Mouse (Mus musculus): ENCODE data around the gene Cadm4. TPM values are rescaled to one million over a fixed set of nuclear protein-coding genes. Genes with fewer than 3 reads are reported as not detected.

Cadm4 gene
- not detected for polyA plus RNA-seq (2017; shearing (Covaris generic))

DNA sequence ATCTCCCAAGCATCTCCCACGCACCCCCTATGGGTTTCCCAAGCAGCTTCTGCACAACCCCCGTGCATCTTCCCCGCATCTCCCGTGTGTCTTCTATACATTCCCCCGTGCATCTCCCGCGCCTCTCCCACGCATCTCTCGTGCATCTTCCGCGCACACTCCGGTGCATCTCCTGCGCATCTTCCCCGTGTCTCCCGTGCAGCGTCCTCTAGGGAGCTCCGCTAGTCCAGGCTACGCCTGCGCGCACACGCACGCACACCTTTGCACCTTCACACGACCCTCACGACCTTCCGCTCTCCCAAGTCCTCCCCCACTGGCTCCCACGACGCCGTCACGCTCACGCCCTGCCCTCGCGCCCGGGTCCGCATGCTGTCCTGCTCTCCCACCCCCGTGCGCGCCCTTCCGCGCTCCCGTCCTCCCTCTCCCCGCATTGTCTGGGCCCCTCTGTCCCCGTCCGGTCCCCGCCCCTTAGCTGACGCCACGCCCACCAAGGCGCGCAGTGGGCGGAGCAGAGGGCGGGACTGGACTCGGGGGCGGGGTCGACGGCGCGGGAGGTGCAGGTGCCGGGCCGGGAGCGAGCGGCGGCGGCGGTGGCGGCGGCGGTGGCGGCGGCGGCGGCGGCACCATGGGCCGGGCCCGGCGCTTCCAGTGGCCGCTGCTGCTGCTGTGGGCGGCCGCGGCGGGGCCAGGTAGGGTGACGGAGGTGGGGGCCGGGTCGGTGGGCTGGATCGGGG is at the start of gene Cadm4:
TSS of gene Cadm4 (plus strand) at position 550 of the 734 bp plus-strand sequence.

DNA sequence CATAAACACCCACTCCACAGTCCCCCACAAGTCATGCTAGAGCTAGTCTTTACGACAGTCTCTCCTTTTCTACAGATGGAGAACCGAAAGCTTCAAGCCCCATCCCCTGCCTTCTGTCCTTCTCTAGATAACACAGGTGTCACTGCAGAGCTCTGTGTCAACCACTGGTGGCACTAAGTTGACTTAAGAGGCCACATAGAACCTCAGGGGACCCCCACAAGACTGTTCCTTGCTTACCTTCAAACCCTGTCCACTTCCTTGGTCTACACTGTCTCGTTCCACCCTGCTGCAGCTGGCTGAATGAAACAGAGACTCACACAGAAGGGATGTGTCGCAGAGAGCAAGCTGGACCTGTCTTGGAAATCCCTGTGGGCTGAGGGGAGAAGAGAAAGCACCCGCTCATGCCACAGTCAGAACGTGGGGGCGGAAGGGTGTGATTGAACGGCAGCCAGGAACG is 29.9 kb upstream of the Cadm4 start, which contains the start of gene Irgc1:
TSS of gene Irgc1 (minus strand) at position 443 of the 457 bp plus-strand sequence.

GRCm38 (mm10) chr7:24462388-24463319 is 19.2 kb upstream of the Cadm4 start, which contains the start of gene Plaur:
TSS of gene Plaur (plus strand) at chr7:24462484.

GRCm38 (mm10) chr7:24506838-24507725 is 25.3 kb downstream of the Cadm4 start, which contains the start of gene Zfp428:
TSS of gene Zfp428 (plus strand) at chr7:24507006.

GRCm38 (mm10) chr7:24512355-24512754 is 30.5 kb downstream of the Cadm4 start, which contains the start of gene AC161166.1:
TSS of gene AC161166.1 (minus strand) at chr7:24512455.

GRCm38 (mm10) chr7:24530062-24530931 is 48.5 kb downstream of the Cadm4 start, which contains the start of gene Irgq:
TSS of gene Irgq (plus strand) at chr7:24530689.

GRCm38 (mm10) chr7:24546068-24546614 is 64.3 kb downstream of the Cadm4 start, which contains the start of the genes Pinlyp and Xrcc1:
TSS of gene Pinlyp (minus strand) at chr7:24546118.
TSS of gene Xrcc1 (plus strand) at chr7:24546289.

Other genes starting within 250 kb of the Cadm4 start
- gene Zfp109, start 244.5 kb upstream of the Cadm4 start, polyA plus RNA-seq (2017; shearing (Covaris generic)), result 7.7 TPM
- gene Zfp108, start 227.2 kb upstream of the Cadm4 start, polyA plus RNA-seq (2017; shearing (Covaris generic)), result 1.0 TPM
- gene Zfp93, start 211.6 kb upstream of the Cadm4 start, polyA plus RNA-seq (2017; shearing (Covaris generic)), result 3.7 TPM
- 28.4 TPM for gene Zfp61, start 180.8 kb upstream of the Cadm4 start, polyA plus RNA-seq (2017; shearing (Covaris generic))
- gene Zfp94, start 165.4 kb upstream of the Cadm4 start, polyA plus RNA-seq (2017; shearing (Covaris generic)), result 16.9 TPM
- gene Tescl, start 148.1 kb upstream of the Cadm4 start, polyA plus RNA-seq (2017; shearing (Covaris generic)), result not detected
- gene Lypd5, start 132.8 kb upstream of the Cadm4 start, polyA plus RNA-seq (2017; shearing (Covaris generic)), result not detected
- gene Kcnn4, start 111.8 kb upstream of the Cadm4 start, polyA plus RNA-seq (2017; shearing (Covaris generic)), result 174 TPM
- gene Smg9, start 82.4 kb upstream of the Cadm4 start, polyA plus RNA-seq (2017; shearing (Covaris generic)), result 61.3 TPM
- not detected for gene Irgc1, start 29.7 kb upstream of the Cadm4 start, polyA plus RNA-seq (2017; shearing (Covaris generic))
- 0.96 TPM for gene Plaur, start 19.5 kb upstream of the Cadm4 start, polyA plus RNA-seq (2017; shearing (Covaris generic))
- 1.6 TPM for gene Zfp428, start 25.0 kb downstream of the Cadm4 start, polyA plus RNA-seq (2017; shearing (Covaris generic))
- gene AC161166.1, start 30.4 kb downstream of the Cadm4 start, polyA plus RNA-seq (2017; shearing (Covaris generic)), result not detected
- 1.2 TPM for gene Irgq, start 48.7 kb downstream of the Cadm4 start, polyA plus RNA-seq (2017; shearing (Covaris generic))
- not detected for gene Pinlyp, start 64.1 kb downstream of the Cadm4 start, polyA plus RNA-seq (2017; shearing (Covaris generic))
- 74.3 TPM for gene Xrcc1, start 64.3 kb downstream of the Cadm4 start, polyA plus RNA-seq (2017; shearing (Covaris generic))
- gene Ethe1, start 105.5 kb downstream of the Cadm4 start, polyA plus RNA-seq (2017; shearing (Covaris generic)), result 19.8 TPM
- gene Zfp575, start 105.6 kb downstream of the Cadm4 start, polyA plus RNA-seq (2017; shearing (Covaris generic)), result 0.21 TPM
- 0.89 TPM for gene Phldb3, start 128.7 kb downstream of the Cadm4 start, polyA plus RNA-seq (2017; shearing (Covaris generic))
- not detected for gene Lypd3, start 154.5 kb downstream of the Cadm4 start, polyA plus RNA-seq (2017; shearing (Covaris generic))
- gene Tex101, start 194.7 kb downstream of the Cadm4 start, polyA plus RNA-seq (2017; shearing (Covaris generic)), result not detected
- not detected for gene BC049730, start 227.2 kb downstream of the Cadm4 start, polyA plus RNA-seq (2017; shearing (Covaris generic))
- not detected for gene Gm4763, start 244.9 kb downstream of the Cadm4 start, polyA plus RNA-seq (2017; shearing (Covaris generic))

All from inflammation-experienced regulatory T-cells, adult 16 weeks (primary cell).